Mouse (Mus musculus) hindbrain, embryonic 10.5 days (tissue): ENCODE data around the gene Syce1l. TPM values are rescaled to one million over a fixed set of nuclear protein-coding genes. Genes with fewer than 3 reads are reported as not detected.

Experiments used
- DNase-seq: peaks from one replicate; pipeline ENCODE4 v3.0.0-alpha.2; 2017; ENCODE audit warnings: low spot score
- H3K27ac ChIP-seq: fragments of 300-500 bp; sonication (generic); 2 replicates; pipeline ENCODE4 v1.5.1; 2016; ENCODE audit warnings: mild to moderate bottlenecking, moderate library complexity
- H3K27me3 ChIP-seq: fragments of 300-500 bp; sonication (generic); 2 replicates; pipeline ENCODE4 v1.6.1; 2016; ENCODE audit warnings: mild to moderate bottlenecking; ENCODE audit not compliant: poor library complexity, insufficient read depth, severe bottlenecking
- H3K36me3 ChIP-seq: fragments of 300-500 bp; sonication (generic); 2 replicates; pipeline ENCODE4 v1.6.1; 2016; ENCODE audit warnings: mild to moderate bottlenecking, moderate library complexity
- H3K4me1 ChIP-seq: fragments of 300-500 bp; sonication (generic); replicated peaks from 2 replicates; pipeline ENCODE4 v1.6.1; 2016; ENCODE audit warnings: mild to moderate bottlenecking
- H3K4me3 ChIP-seq: fragments of 300-500 bp; sonication (generic); 2 replicates; pipeline ENCODE4 v1.5.1; 2016; ENCODE audit warnings: mild to moderate bottlenecking, moderate library complexity
- H3K9me3 ChIP-seq: fragments of 300-500 bp; sonication (generic); 2 replicates; pipeline ENCODE4 v1.6.1; 2016; ENCODE audit warnings: mild to moderate bottlenecking, moderate library complexity
- WGBS: fragments of 180-500 bp; shearing (Covaris S2); methylation state at CpG from one replicate; pipeline ENCODE4 v1.1.7; 2016; 5-methylcytosine and 5-hydroxymethylcytosine counted together
- polyA plus RNA-seq: library from polyadenylated mRNA; unstranded; fragments of >200 nt; fragmentation: Nextera tagmentation; extraction: Ambion mirVana; gene quantifications from 2 replicates; pipeline ENCODE4 v1.2.1, GENCODE M21; 2016

Gene Syce1l
- polyA plus RNA-seq, result not detected in 2 replicates

DNA sequence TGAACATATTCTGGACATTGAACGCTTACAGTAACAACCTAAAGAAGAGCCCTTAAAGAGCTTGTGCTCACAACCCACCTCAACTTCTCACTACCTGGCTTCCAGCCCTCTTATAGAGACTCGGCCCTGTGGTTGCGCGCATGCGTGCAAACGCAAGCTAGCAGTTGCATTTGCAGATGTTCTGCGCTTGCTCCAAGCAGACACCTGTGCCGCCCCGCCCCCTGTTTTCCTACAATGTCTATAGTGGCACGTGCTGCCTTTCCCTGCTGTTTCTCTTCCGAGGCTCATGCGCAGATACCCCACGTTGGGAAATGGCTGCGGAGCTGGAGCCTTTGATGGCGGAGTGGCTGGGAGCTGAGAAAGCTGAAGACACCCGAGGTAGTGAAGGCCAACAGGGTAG is at the start of gene Syce1l:
Syce1l (plus strand) TSS at position 288 of the 400 bp plus-strand sequence.
- H3K27me3 ChIP-seq, result no peaks in the 10 kb centered on the region
- no peaks in the 10 kb centered on the region for H3K4me1 ChIP-seq
- H3K27ac ChIP-seq, result no peak within 1 kb of the TSS
- peaks cover 56% of the 10 kb centered on the region for H3K36me3 ChIP-seq
- 94% methylated on average over 16 of the region's 16 CpGs for WGBS
- no peaks in the 10 kb centered on the region for H3K9me3 ChIP-seq
- no peak for DNase-seq
- H3K4me3 ChIP-seq, result no peak within 1 kb of the TSS

DNA sequence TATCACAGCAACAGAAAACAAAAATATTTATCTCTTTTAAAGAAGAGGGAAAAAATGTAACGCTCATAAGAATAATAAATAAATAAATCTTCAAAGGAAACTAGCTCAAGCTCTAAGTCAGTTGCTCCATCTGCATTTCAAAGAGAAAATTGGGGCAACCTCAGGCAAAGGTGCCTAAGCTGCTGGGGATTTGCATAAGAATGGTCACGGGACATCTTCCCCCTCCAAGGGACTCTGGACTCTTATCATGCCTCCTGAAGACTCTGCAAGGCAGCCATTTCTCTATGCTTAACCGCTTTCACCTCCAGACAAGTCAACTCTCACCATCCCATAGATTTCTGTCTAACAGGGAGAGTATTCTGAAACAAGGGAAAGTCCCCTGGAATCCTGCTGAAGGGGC is 44.6 kb upstream of the Syce1l start:
- H3K27me3 ChIP-seq, result no peaks in the 10 kb centered on the region
- WGBS, result 47% methylated on average over 3 of the region's 3 CpGs
- H3K36me3 ChIP-seq, result no peaks in the 10 kb centered on the region

DNA sequence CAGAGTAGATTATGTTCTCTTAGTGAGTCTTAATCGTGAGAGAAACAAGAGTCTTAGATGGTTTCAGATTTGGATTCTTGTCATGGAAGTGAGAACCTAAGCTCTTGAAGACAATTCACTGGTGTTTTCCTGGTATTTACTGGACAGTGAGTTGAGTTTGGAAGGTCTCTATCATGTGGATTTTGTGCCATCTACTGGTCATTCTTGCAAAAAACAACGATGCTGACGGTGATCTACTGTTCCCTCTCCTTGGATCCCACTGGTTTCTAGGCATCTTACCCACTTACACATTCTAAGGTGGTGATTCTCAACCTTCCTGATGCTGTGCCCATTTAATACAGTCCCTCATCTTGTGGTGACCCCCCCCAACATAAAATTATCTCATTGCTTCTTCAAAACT is 10.4 kb upstream of the Syce1l start:
- 8% methylated on average over 3 of the region's 3 CpGs for WGBS
- no peaks in the 10 kb centered on the region for H3K27me3 ChIP-seq
- peaks cover 24% of the 10 kb centered on the region for H3K4me1 ChIP-seq
- H3K4me3 ChIP-seq, result no peak overlapping the region
- H3K9me3 ChIP-seq, result no peaks in the 10 kb centered on the region
- H3K27ac ChIP-seq, result no peak overlapping the region
- H3K36me3 ChIP-seq, result peaks cover 1% of the 10 kb centered on the region
- DNase-seq, result no peak

More for the DNA sequence above, 44.6 kb upstream of the Syce1l start:
- Histone ChIP-seq H3K9me3 (no peaks in the 10 kb centered on the region), H3K4me1 (no peaks in the 10 kb centered on the region), H3K4me3 (no peak overlapping the region), H3K27ac (no peak overlapping the region)
- no peak for DNase-seq

DNA sequence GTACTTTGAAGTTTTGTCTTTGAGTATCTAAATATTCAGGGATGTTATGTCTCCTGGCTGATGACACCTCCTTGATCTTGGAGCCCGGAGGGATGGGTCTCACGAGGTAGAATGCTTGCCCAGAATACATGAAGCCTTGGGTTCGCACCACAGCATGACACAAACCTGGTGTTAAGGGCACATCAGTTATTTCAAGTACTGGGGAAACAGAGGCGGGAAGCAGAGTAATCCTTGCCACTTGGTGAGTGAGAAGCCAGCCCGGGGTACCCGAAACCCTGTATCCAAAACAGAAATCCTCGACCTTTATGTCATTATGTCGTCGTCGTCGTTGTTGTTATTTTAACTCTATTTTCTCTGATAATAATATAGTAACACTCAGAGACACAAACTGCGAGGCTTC is 8.9 kb upstream of the Syce1l start:
- H3K36me3 ChIP-seq, result peaks cover 17% of the 10 kb centered on the region

DNA sequence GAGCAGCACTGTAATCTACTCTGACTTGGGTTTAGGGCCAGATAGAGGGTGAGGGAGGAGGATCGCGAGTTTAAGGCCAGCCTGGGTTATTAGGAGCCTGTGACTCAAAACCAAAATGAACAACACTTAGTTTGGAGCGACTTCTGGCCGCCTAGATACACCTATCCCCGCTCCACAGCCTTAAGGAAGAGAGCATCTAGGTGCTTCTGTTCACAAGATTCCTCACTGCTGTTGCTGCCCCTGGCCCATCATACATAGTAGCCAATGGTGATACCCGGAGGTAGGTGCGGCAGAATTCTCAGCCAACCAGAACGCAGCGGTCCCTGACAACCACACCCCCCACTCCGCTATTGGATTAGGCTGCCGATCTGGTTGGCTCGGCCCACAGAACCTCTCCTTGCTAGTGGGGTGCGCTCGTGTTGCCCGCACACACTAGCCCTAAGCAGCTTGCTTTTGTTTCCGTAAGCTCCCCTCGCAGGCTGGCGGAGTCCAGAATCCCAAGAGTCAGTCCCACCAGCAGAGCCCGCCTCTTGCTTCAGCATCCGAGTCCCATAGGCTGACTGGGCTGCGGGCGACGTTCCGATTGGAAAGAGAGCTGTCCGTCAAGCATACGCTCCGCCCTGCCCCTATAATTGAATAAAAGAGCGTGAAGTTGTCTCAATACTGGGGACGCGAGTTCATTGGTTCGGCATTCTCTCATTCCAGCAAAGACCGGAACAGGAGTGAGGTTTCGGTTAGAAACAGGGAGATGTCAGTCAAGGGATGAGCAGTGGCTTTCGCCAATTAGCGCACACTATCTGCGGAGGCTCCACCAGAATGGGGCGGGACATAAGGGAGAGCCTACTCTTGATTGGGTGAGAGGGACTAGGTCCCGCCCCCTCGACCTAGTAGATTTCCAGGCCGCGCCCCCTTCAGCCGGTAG is 8.1 kb upstream of the Syce1l start, which contains the start of gene Mon1b:
Mon1b (plus strand) TSS at position 918 of the 922 bp plus-strand sequence.
- Histone ChIP-seq H3K27ac (peak within 1 kb of the TSS; percentile 97), H3K4me1 (peaks cover 24% of the 10 kb centered on the region), H3K4me3 (peak within 1 kb of the TSS; percentile 81), H3K36me3 (peaks cover 24% of the 10 kb centered on the region), H3K27me3 (no peaks in the 10 kb centered on the region), H3K9me3 (no peaks in the 10 kb centered on the region)
- WGBS, result under 1% methylated on average over 42 of the region's 42 CpGs
- peak; percentile 97 for DNase-seq

More for the DNA sequence above, 8.9 kb upstream of the Syce1l start:
- Histone ChIP-seq H3K4me3 (peak overlapping the region; percentile 81), H3K27me3 (no peaks in the 10 kb centered on the region), H3K27ac (peak overlapping the region; percentile 97), H3K9me3 (no peaks in the 10 kb centered on the region), H3K4me1 (peaks cover 24% of the 10 kb centered on the region)
- WGBS, result 40% methylated on average over 12 of the region's 12 CpGs
- DNase-seq, result no peak

DNA sequence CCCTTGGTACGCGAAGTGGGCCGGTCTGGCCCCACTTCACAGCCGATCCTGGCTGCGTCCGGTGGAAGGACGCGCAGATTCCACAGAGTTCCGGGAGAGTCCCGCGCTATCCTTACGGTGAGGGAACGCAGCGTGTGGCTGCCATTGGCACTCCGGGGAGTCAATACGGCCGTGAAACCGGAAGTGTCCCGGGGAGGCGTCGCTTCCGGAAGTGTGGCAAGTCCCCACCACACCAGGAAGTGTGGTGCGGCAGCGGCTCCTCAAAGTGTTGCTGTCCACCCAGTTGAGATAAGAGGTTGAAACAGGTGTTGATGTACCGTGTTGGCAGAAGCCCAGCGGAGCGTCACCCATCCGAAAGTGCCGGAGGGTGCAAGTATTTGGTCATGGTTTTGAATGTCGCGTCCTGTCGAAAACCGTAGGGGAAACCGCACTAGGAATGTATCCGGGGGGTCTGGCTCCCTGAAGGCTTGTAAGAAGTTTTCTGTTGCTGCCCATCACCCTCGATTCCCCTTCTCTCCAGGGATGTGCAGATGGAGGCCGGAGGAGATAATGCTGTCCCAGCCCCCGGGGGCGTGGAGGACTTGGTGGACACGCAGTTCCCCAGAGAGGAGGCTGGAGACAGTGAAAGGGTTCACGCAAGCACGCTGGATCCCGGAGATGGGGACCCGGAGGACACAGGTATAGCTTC is 7.3 kb upstream of the Syce1l start:
- Histone ChIP-seq H3K4me1 (peaks cover 24% of the 10 kb centered on the region), H3K36me3 (peaks cover 32% of the 10 kb centered on the region), H3K27ac (peak overlapping the region; percentile 97), H3K27me3 (no peaks in the 10 kb centered on the region), H3K4me3 (peak overlapping the region; percentile 81), H3K9me3 (no peaks in the 10 kb centered on the region)
- under 1% methylated on average over 44 of the region's 44 CpGs for WGBS
- DNase-seq, result no peak

DNA sequence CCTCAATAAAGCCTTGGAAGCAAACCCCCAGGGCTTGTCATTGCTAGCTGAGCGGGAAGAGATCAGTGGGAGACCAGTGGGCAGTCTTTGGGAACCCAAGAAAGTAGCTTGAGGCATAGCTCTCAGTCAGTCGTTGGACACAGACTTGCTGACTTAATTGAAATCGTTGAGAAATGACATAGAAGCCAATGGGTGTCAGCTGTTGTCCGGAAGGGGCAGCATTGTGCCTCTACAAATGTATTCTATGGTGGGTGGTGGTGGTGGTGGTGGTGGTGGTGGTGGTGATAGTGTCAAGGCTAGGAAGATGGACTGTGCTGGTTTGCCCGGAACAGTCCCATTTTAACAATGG is 6.8 kb upstream of the Syce1l start:
- Histone ChIP-seq H3K9me3 (no peaks in the 10 kb centered on the region), H3K36me3 (peaks cover 38% of the 10 kb centered on the region), H3K4me3 (peak overlapping the region; percentile 81), H3K27me3 (no peaks in the 10 kb centered on the region), H3K27ac (peak overlapping the region; percentile 97), H3K4me1 (peaks cover 24% of the 10 kb centered on the region)
- no peak for DNase-seq
- 39% methylated on average over 5 of the region's 5 CpGs for WGBS

DNA sequence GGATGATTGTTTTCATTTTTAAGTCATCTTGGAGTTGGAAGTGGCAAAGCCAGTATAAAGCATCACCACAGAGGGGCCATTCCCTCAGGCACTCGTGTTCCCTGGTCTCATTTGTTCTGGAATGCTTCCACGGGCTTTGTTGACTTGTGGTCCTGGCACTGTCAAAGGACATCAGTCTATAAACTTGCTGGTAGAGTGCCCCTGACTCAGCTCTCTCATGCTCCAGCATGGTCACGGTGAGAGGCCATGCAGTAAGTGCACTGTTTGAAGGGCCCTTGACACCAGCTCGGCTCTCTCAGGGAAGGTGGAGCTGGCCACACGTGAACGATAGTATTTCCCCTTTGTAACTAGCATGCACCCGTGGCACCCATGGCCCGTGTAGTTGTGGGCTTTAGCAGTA is 2.7 kb upstream of the Syce1l start:
- 92% methylated on average over 8 of the region's 8 CpGs for WGBS
- Histone ChIP-seq H3K36me3 (peaks cover 61% of the 10 kb centered on the region), H3K27ac (no peak overlapping the region), H3K4me3 (no peak overlapping the region), H3K27me3 (no peaks in the 10 kb centered on the region), H3K4me1 (peaks cover 16% of the 10 kb centered on the region), H3K9me3 (no peaks in the 10 kb centered on the region)
- no peak for DNase-seq

DNA sequence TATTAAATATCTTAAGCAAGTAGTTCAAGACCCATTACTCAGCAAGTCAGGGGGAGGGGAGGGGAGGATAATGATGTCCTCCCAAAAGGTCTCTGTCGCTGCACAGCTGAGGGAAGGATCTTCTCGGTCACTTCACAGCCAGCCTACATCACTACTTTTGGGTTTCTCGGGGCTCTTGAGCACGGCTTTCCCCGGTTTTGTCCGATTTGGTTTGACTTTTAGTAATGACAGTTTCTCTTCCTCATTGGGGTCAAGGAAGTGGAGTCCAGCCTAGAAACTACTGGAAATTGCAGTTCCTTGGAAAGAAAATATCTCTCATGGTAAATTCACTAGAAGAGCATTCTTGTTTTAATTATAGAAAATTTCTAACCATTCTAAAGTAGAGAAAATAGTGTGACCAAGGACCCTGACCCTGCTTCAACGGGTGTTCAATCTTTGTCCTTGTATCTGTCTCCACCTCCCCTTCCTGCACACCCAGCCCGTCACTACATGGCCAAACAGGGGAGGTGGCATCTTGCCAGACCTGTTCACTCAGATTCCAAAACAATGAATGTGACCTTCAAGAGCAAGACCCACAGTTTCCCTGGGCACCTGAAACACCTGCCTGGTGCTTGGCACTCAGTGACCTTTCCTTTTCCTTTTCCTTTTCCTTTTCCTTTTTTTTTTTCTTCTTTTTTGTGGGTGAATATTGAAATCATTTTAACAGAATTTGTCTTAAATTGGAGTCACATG is 632 bp downstream of the Syce1l start:
- WGBS, result 90% methylated on average over 8 of the region's 8 CpGs
- H3K27me3 ChIP-seq, result no peaks in the 10 kb centered on the region
- no peak overlapping the region for H3K27ac ChIP-seq
- no peak for DNase-seq
- H3K9me3 ChIP-seq, result no peaks in the 10 kb centered on the region
- H3K4me1 ChIP-seq, result no peaks in the 10 kb centered on the region
- peaks cover 49% of the 10 kb centered on the region for H3K36me3 ChIP-seq
- H3K4me3 ChIP-seq, result no peak overlapping the region

DNA sequence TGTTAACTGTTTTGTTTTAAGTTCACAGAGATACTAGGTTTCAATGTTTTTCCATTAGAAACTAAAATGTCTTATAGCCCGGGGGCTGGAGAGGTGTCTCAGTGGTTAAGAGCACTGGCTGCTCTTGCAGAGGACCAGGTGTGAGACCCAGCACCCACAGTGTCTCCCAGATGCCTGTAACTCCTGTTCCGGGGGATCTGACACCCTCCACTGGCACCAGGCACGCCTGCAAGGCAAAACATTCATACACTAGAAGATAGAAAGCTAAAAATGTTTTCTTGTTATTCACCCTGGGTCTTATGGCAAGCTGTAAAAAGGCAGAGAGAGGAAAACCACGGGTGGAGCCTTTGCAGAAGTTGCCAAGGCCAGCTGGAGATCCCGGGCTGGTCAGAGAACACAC is 2.2 kb downstream of the Syce1l start:
- H3K4me1 ChIP-seq, result no peaks in the 10 kb centered on the region
- DNase-seq, result no peak
- no peak overlapping the region for H3K27ac ChIP-seq
- H3K4me3 ChIP-seq, result no peak overlapping the region
- 85% methylated on average over 5 of the region's 5 CpGs for WGBS
- H3K27me3 ChIP-seq, result no peaks in the 10 kb centered on the region
- H3K9me3 ChIP-seq, result no peaks in the 10 kb centered on the region
- peaks cover 33% of the 10 kb centered on the region for H3K36me3 ChIP-seq

DNA sequence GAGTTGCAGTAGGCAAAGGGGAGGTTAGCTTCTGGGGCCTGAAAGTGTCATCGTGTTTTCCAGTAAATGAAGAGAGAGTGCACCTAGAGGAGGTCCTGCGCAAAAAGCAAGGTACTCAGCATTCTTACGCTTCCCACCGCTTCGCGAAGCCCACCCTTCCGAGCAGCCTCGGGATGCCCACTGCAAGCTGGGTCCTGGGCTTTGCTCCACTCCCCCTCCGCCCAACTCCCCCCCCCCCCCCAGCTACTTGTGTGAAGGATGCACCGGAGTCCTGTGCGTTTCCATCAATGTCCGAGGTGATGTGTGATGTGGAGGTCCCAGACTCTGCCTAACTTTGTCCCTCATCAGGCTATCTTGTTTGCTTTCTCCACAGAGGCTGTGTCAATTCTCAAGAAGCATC is 9.4 kb downstream of the Syce1l start:
- no peak for DNase-seq
- H3K9me3 ChIP-seq, result no peaks in the 10 kb centered on the region
- no peaks in the 10 kb centered on the region for H3K27me3 ChIP-seq
- no peaks in the 10 kb centered on the region for H3K36me3 ChIP-seq
- no peak overlapping the region for H3K27ac ChIP-seq
- no peaks in the 10 kb centered on the region for H3K4me1 ChIP-seq
- 87% methylated on average over 12 of the region's 12 CpGs for WGBS
- no peak overlapping the region for H3K4me3 ChIP-seq

DNA sequence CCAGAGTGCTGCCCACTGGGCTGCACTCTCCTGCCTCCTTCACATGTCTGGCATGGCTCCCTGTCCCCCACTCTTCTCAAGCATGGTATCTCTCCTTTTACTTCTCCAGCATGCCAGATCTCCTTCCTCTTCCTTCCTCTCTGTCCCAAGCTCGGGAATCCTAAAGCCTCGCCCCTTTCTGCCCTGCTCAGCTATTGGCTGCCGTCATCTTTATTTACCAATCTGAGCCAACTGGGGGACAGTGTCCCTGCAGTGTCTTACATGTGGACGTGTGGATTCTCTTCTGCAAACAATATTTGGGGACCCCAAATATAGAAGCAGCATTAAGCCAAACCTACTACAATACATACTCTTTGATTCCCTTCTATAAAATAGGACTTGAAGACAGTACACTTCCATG is 10.1 kb downstream of the Syce1l start:
- Histone ChIP-seq H3K27me3 (no peaks in the 10 kb centered on the region), H3K27ac (no peak overlapping the region), H3K4me3 (no peak overlapping the region), H3K4me1 (no peaks in the 10 kb centered on the region), H3K9me3 (no peaks in the 10 kb centered on the region), H3K36me3 (no peaks in the 10 kb centered on the region)
- WGBS, result 58% methylated on average over 4 of the region's 4 CpGs
- DNase-seq, result no peak
